Mouse (Mus musculus): Measurements from ENCODE around the gene Duxf3. TPM values are rescaled to one million over a fixed set of nuclear protein-coding genes. Genes with fewer than 3 reads are reported as not detected.

Gene Duxf3
- polyA plus RNA-seq, 1 experiment from 2014 or later, result not detected

DNA sequence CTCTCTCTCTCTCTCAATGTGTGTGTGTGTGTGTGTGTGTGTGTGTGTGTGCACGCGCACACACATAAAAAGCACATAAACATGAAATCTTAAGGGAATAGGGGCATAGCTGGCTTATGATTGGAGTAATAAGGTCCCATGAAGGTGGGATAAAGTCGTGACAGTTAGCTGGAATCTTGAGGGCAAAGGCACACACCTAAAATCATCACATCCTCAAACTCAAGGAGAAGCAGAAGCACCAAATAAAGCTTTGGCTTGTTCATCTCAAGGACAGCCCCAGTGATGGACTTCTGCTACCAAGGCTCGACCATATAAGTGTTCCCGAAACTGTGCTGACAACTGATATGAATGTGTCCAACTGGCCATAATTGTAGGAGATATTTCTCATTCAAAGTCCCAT is 17.5 kb downstream of the Duxf3 start:
- H3K27ac ChIP-seq, result no peak overlapping the region
- ATAC-seq (ENCODE audit: low FRiP score, low read depth), result no peak
- no peak overlapping the region for H3K4me2 ChIP-seq (replicated peaks)
- H3K27me3 ChIP-seq (replicated peaks), result no peaks in the 10 kb centered on the region
- H3K4me3 ChIP-seq, result no peak overlapping the region
- no peaks in the 10 kb centered on the region; the same call in 1 of the 2 replicates for H3K9me3 ChIP-seq
- no peak overlapping the region for H3K9ac ChIP-seq
- no peaks in the 10 kb centered on the region for H3K4me1 ChIP-seq
- 83% methylated on average over 5 of the region's 5 CpGs for WGBS
- no peaks in the 10 kb centered on the region for H3K36me3 ChIP-seq

DNA sequence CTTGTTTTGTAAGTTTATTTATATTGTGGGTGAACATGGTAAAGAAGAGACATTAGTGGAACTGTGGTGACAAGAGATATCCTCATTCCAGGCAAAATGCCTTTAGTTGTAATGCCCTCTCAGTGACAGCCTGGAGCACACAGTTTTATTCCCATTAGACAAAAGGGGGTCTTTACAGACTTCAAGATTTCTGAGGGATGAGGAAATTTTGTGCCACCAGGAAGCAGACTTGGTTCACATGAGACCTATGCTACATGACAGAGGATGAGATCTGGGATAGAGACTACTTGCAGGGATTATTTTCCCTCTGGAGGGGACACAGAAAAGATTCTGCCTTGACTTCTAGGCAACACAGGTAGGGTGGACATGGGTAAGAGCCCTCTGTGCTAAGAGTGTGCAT is 18.0 kb downstream of the Duxf3 start:
- Histone ChIP-seq H3K27me3 (replicated peaks) (no peaks in the 10 kb centered on the region), H3K4me1 (no peaks in the 10 kb centered on the region), H3K4me2 (replicated peaks) (no peak overlapping the region), H3K27ac (no peak overlapping the region), H3K9me3 (no peaks in the 10 kb centered on the region; the same call in 1 of the 2 replicates), H3K4me3 (no peak overlapping the region), H3K9ac (no peak overlapping the region), H3K36me3 (no peaks in the 10 kb centered on the region)
- ATAC-seq (ENCODE audit: low FRiP score, low read depth), result no peak

DNA sequence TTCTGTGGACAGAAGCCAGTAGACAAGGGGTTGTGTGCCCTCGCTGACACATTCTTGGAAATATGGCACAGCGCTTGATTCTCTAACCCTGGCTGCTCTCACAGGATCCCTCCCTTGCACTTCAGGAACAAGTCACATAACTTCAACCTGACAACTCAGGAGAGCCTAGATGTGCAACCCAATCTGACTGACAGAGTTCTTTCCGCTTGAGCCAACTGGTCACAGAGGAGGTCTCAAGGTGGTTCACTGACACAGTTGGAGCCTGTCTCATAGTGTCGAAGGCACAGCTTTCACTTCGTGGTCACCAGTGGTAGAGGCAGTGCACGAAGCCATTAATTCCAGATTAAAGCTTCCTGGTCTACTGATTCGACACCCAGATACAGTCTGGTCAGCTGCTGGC is 20.2 kb downstream of the Duxf3 start:
- WGBS, result 82% methylated on average over 7 of the region's 7 CpGs
- no peak overlapping the region for H3K4me3 ChIP-seq
- H3K36me3 ChIP-seq, result no peaks in the 10 kb centered on the region
- no peak overlapping the region for H3K4me2 ChIP-seq (replicated peaks)
- no peaks in the 10 kb centered on the region for H3K4me1 ChIP-seq
- ATAC-seq (ENCODE audit: low FRiP score, low read depth), result no peak
- no peaks in the 10 kb centered on the region for H3K9me3 ChIP-seq
- H3K27me3 ChIP-seq (replicated peaks), result no peaks in the 10 kb centered on the region
- H3K9ac ChIP-seq, result no peak overlapping the region
- no peak overlapping the region for H3K27ac ChIP-seq

GRCm38 (mm10) chr10:58211213-58211612 is 21.3 kb downstream of the Duxf3 start:
- 87% methylated on average over 2 of the region's 2 CpGs for WGBS
- H3K36me3 ChIP-seq, result no peaks in the 10 kb centered on the region
- no peaks in the 10 kb centered on the region for H3K9me3 ChIP-seq
- ATAC-seq (ENCODE audit: low FRiP score, low read depth), result no peak
- H3K4me1 ChIP-seq, result no peaks in the 10 kb centered on the region
- H3K27me3 ChIP-seq (replicated peaks), result no peaks in the 10 kb centered on the region
- H3K9ac ChIP-seq, result no peak overlapping the region
- no peak overlapping the region for H3K4me2 ChIP-seq (replicated peaks)
- H3K4me3 ChIP-seq, result no peak overlapping the region
- H3K27ac ChIP-seq, result no peak overlapping the region

DNA sequence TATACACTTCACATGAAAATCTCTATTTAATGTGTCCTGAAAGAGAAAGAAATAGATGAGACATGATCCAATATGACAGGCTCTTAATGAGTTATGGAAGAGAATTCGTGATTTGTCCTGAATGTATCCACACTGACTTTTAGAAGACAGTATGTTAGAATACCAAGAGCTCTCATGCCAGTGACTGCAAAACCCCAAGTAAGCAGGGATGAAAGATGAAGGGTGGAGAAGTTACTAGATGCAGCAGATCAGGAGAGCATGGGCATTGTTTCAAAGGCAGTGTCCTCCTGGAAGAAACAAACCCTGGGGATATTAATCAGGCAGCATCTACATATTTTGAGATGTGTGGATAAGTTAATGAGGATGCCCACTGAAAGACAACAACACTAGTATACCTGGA is 22.0 kb downstream of the Duxf3 start:
- H3K27ac ChIP-seq, result no peak overlapping the region
- no peaks in the 10 kb centered on the region for H3K9me3 ChIP-seq
- ATAC-seq (ENCODE audit: low FRiP score, low read depth), result no peak
- WGBS, result 69% methylated on average over 1 of the region's 1 CpGs
- no peak overlapping the region for H3K9ac ChIP-seq
- H3K4me3 ChIP-seq, result no peak overlapping the region
- no peaks in the 10 kb centered on the region for H3K4me1 ChIP-seq
- H3K4me2 ChIP-seq (replicated peaks), result no peak overlapping the region
- H3K36me3 ChIP-seq, result no peaks in the 10 kb centered on the region
- no peaks in the 10 kb centered on the region for H3K27me3 ChIP-seq (replicated peaks)

GRCm38 (mm10) chr10:58209710-58210467 is 22.6 kb downstream of the Duxf3 start:
- Histone ChIP-seq H3K4me2 (replicated peaks) (no peak overlapping the region), H3K4me1 (no peaks in the 10 kb centered on the region), H3K9ac (no peak overlapping the region), H3K9me3 (no peaks in the 10 kb centered on the region), H3K27me3 (replicated peaks) (no peaks in the 10 kb centered on the region), H3K36me3 (no peaks in the 10 kb centered on the region), H3K4me3 (no peak overlapping the region), H3K27ac (no peak overlapping the region)
- no peak for ATAC-seq (ENCODE audit: low FRiP score, low read depth)
- WGBS, result 78% methylated on average over 2 of the region's 2 CpGs

- no peak overlapping the region for H3K9ac ChIP-seq
- H3K9me3 ChIP-seq, result no peaks in the 10 kb centered on the region
- no peak for ATAC-seq (ENCODE audit: low FRiP score, low read depth)
- H3K27ac ChIP-seq, result no peak overlapping the region
- H3K27me3 ChIP-seq (replicated peaks), result no peaks in the 10 kb centered on the region
- no peak overlapping the region for H3K4me3 ChIP-seq
- 92% methylated on average over 4 of the region's 4 CpGs for WGBS
- H3K4me1 ChIP-seq, result no peaks in the 10 kb centered on the region
- H3K36me3 ChIP-seq, result no peaks in the 10 kb centered on the region
- no peak overlapping the region for H3K4me2 ChIP-seq (replicated peaks)
Measured at GRCm38 (mm10) chr10:58206639-58207404, 25.7 kb downstream of the Duxf3 start.

DNA sequence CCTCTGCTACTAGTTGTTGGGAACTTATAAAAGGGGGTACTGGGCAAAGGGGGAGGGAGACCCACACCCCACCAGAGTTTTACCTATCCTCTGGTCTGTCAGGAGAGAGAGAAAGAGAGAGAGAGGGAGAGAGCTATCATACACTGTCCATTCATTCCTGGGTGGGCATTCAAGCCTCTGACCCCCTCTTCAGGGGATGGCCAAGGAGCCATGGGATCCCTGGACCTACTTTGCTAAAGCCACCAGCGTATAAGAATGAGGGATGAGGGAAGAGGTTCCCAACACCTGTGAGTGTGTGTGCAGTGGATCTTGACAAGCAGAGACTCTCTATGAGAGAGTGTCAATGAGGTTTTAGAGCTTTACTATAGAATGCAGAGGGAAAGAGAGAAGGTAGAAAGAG is 26.5 kb downstream of the Duxf3 start:
- no peak overlapping the region for H3K4me3 ChIP-seq
- H3K27me3 ChIP-seq (replicated peaks), result no peaks in the 10 kb centered on the region
- no peak for ATAC-seq (ENCODE audit: low FRiP score, low read depth)
- H3K9me3 ChIP-seq, result no peaks in the 10 kb centered on the region
- H3K4me1 ChIP-seq, result no peaks in the 10 kb centered on the region
- no peak overlapping the region for H3K9ac ChIP-seq
- no peaks in the 10 kb centered on the region for H3K36me3 ChIP-seq
- WGBS, result 47% methylated on average over 1 of the region's 1 CpGs
- H3K27ac ChIP-seq, result no peak overlapping the region
- H3K4me2 ChIP-seq (replicated peaks), result no peak overlapping the region

Other genes starting within 250 kb of the Duxf3 start
- gene AW822073, start 7.7 kb downstream of the Duxf3 start, polyA plus RNA-seq (2016; fragmentation: Nextera tagmentation; extraction: Ambion mirVana), result not detected in 2 replicates
- not detected in 2 replicates for gene Gm4981, start 4.0 kb upstream of the Duxf3 start, polyA plus RNA-seq (2016; fragmentation: Nextera tagmentation; extraction: Ambion mirVana)
- gene Gcc2, start 22.8 kb upstream of the Duxf3 start, polyA plus RNA-seq (2016; fragmentation: Nextera tagmentation; extraction: Ambion mirVana), result 56.1 and 71.5 TPM in 2 replicates
- 73.0 and 78.0 TPM in 2 replicates for gene Lims1, start 90.8 kb upstream of the Duxf3 start, polyA plus RNA-seq (2016; fragmentation: Nextera tagmentation; extraction: Ambion mirVana)
- gene Ranbp2, start 214.2 kb upstream of the Duxf3 start, polyA plus RNA-seq (2016; fragmentation: Nextera tagmentation; extraction: Ambion mirVana), result 22.7 and 22.9 TPM in 2 replicates

Data from neural tube, embryonic 12.5 days (tissue).